Mouse (Mus musculus): Measurements from ENCODE around the gene Mllt3. TPM values are rescaled to one million over a fixed set of nuclear protein-coding genes. Genes with fewer than 3 reads are reported as not detected.
A peak's percentile ranks its signal among the peaks of the same experiment; 100 is the strongest.

The Mllt3 gene
- polyA plus RNA-seq, 1 experiment from 2014 or later: 34.8 TPM

DNA sequence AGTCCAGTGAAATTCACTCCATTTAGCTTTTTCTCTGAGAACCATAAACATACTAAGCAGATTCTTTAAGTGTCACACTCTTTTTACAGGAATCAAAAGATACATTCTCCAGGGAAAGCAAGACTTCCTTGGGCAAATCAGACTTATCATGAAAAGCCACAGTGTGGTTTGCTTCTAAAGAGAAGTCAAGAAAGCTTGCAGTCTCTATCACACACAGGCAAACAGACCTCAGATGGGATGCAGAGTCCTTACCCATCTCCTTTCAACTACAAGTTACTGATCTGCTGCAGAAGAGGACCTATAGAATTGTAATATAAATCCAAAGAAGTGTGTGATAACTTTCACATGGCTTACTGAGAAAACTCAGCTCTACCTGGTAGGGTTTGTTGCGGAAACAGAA, 175.2 kb downstream of the Mllt3 start:
- Histone ChIP-seq H3K27me3 (ENCODE audit: insufficient read depth, low read length) (no peaks in the 10 kb centered on the region), H3K4me1 (ENCODE audit: insufficient read depth) (peaks cover 4% of the 10 kb centered on the region; the same call in 1 of the 2 replicates), H3K9me3 (ENCODE audit: low read length) (no peaks in the 10 kb centered on the region), H3K27ac (ENCODE audit: low read depth) (no peak overlapping the region), H3K4me3 (ENCODE audit: low read depth, low read length) (no peak overlapping the region), H3K4me2 (ENCODE audit: low read depth, low read length) (no peak overlapping the region), H3K9ac (replicated peaks) (no peak overlapping the region), H3K36me3 (replicated peaks; ENCODE audit: insufficient read depth, low read length) (no peaks in the 10 kb centered on the region)
- TF ChIP-seq EP300 (IDR thresholded peaks at IDR 0.05; ENCODE audit: low read depth) (no peak), CTCF (IDR thresholded peaks at IDR 0.05; ENCODE audit: low read depth) (no peak)
- no peak for DNase-seq
- ATAC-seq: no peak
- WGBS (ENCODE audit: insufficient replicate concordance): 97% methylated on average over 1 of the region's 1 CpGs

DNA sequence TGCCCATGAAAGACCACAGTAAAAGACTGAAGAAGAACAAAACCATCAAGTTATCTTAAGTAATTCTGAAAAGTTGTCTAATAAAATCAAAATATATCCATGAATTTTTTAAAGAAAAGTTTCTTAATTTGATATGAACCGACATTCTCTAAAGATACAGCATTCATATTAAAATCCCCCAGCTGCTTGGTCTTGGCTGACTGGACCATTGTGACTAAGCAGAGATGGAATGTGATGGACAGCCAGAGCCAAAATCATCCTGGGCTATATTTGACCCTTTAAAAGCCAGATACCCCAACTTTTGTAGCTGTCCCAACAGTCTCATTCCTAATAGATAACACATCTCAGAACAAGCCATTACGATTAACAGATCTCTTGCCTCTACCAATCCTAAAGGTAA, 180.7 kb downstream of the Mllt3 start:
- ATAC-seq (no peak), DNase-seq (no peak)
- Histone ChIP-seq H3K4me1 (ENCODE audit: insufficient read depth) (no peaks in the 10 kb centered on the region), H3K9me3 (ENCODE audit: low read length) (no peaks in the 10 kb centered on the region), H3K4me2 (ENCODE audit: low read depth, low read length) (no peak overlapping the region), H3K27me3 (ENCODE audit: insufficient read depth, low read length) (no peaks in the 10 kb centered on the region), H3K9ac (replicated peaks) (no peak overlapping the region), H3K27ac (ENCODE audit: low read depth) (no peak overlapping the region), H3K36me3 (replicated peaks; ENCODE audit: insufficient read depth, low read length) (no peaks in the 10 kb centered on the region), H3K4me3 (ENCODE audit: low read depth, low read length) (no peak overlapping the region)
- WGBS (ENCODE audit: insufficient replicate concordance): 85% methylated on average over 2 of the region's 2 CpGs
- TF ChIP-seq EP300 (IDR thresholded peaks at IDR 0.05; ENCODE audit: low read depth) (no peak), CTCF (IDR thresholded peaks at IDR 0.05; ENCODE audit: low read depth) (no peak)

DNA sequence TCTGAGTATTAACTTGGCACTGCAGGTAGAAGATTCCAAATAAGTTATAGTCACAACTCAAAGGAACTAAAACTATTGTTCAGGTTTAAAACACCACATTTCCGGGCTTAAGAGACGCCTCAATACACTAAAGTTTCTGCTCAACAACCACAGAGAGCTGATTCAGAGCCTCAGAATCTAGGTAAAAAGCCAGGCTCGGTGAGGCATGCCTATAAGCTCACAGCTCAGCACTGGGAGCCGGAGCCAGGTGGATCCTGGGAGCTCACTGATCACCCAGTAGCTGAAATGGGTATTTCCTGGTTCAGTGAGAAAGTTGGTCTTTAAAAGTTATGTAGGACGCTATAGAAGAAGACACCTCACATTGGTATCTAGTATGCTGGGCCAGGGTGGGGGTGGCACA, 183.1 kb downstream of the Mllt3 start:
- H3K27me3 ChIP-seq (ENCODE audit: insufficient read depth, low read length): no peaks in the 10 kb centered on the region
- no peak for TF ChIP-seq EP300 (IDR thresholded peaks at IDR 0.05; ENCODE audit: low read depth)
- no peak for TF ChIP-seq CTCF (IDR thresholded peaks at IDR 0.05; ENCODE audit: low read depth)
- H3K36me3 ChIP-seq (replicated peaks; ENCODE audit: insufficient read depth, low read length): no peaks in the 10 kb centered on the region
- H3K4me1 ChIP-seq (ENCODE audit: insufficient read depth): no peaks in the 10 kb centered on the region
- H3K27ac ChIP-seq (ENCODE audit: low read depth): no peak overlapping the region
- no peak overlapping the region for H3K9ac ChIP-seq (replicated peaks)
- no peak for ATAC-seq
- 88% methylated on average over 5 of the region's 5 CpGs for WGBS (ENCODE audit: insufficient replicate concordance)
- DNase-seq: no peak
- H3K4me2 ChIP-seq (ENCODE audit: low read depth, low read length): no peak overlapping the region
- no peak overlapping the region for H3K4me3 ChIP-seq (ENCODE audit: low read depth, low read length)
- H3K9me3 ChIP-seq (ENCODE audit: low read length): no peaks in the 10 kb centered on the region

GRCm38 (mm10) chr4:87844668-87845210, 188.4 kb downstream of the Mllt3 start:
- TF ChIP-seq CTCF (IDR thresholded peaks at IDR 0.05; ENCODE audit: low read depth) (no peak), EP300 (IDR thresholded peaks at IDR 0.05; ENCODE audit: low read depth) (no peak)
- Histone ChIP-seq H3K4me2 (ENCODE audit: low read depth, low read length) (no peak overlapping the region), H3K36me3 (replicated peaks; ENCODE audit: insufficient read depth, low read length) (0 out of 2 replicates have a peak, but pooled peaks cover 6% of the 10 kb centered on the region), H3K9ac (replicated peaks) (no peak overlapping the region), H3K4me1 (ENCODE audit: insufficient read depth) (no peaks in the 10 kb centered on the region), H3K27me3 (ENCODE audit: insufficient read depth, low read length) (no peaks in the 10 kb centered on the region), H3K4me3 (ENCODE audit: low read depth, low read length) (no peak overlapping the region), H3K27ac (ENCODE audit: low read depth) (no peak overlapping the region), H3K9me3 (ENCODE audit: low read length) (no peaks in the 10 kb centered on the region)
- DNase-seq (no peak), ATAC-seq (no peak)
- 71% methylated on average over 6 of the region's 6 CpGs for whole genome bisulfite sequencing (ENCODE audit: insufficient replicate concordance)

DNA sequence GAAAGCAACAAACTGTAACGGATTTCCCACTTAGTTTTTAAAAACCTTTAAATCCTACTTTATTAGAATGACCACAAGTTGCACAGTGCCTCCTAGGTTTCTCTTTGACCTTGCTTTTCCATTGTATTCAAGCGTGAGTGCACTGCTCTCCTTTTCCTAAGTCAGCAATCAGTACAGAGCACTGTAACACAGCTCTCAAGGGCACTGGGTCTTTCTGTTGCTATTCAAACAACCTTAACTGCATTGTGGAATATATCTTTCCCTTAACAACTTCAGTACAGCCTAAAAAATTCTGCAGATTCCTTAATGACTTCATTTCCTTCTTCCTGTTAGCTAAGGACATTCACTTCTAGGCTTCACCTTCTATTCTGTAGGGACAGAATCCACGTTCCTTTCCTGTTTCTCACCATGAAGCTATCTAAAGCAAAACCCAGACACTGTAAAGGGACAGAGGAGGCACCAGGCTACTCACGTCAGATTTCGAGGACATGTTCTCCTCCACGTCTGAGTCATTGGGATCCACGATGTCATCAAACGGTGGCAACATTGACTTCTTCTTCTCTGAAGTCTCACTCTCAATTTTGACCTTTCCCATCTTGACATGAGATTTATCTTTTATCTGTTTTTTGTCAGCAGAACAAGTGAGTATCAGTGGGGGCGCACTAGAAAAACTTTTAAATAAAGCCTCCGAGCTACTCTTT, 192.8 kb downstream of the Mllt3 start:
- H3K4me2 ChIP-seq (ENCODE audit: low read depth, low read length): no peak overlapping the region
- no peaks in the 10 kb centered on the region for H3K9me3 ChIP-seq (ENCODE audit: low read length)
- no peaks in the 10 kb centered on the region for H3K27me3 ChIP-seq (ENCODE audit: insufficient read depth, low read length)
- H3K4me1 ChIP-seq (ENCODE audit: insufficient read depth): peaks cover 5% of the 10 kb centered on the region
- H3K4me3 ChIP-seq (ENCODE audit: low read depth, low read length): no peak overlapping the region
- 0 out of 2 replicates have a peak, but pooled peaks cover 6% of the 10 kb centered on the region for H3K36me3 ChIP-seq (replicated peaks; ENCODE audit: insufficient read depth, low read length)
- no peak overlapping the region for H3K9ac ChIP-seq (replicated peaks)
- no peak for ATAC-seq
- no peak for TF ChIP-seq EP300 (IDR thresholded peaks at IDR 0.05; ENCODE audit: low read depth)
- no peak for TF ChIP-seq CTCF (IDR thresholded peaks at IDR 0.05; ENCODE audit: low read depth)
- H3K27ac ChIP-seq (ENCODE audit: low read depth): peak overlapping the region; percentile 16; the same call in 1 of the 2 replicates
- DNase-seq: no peak
- WGBS (ENCODE audit: insufficient replicate concordance): 76% methylated on average over 10 of the region's 10 CpGs

DNA sequence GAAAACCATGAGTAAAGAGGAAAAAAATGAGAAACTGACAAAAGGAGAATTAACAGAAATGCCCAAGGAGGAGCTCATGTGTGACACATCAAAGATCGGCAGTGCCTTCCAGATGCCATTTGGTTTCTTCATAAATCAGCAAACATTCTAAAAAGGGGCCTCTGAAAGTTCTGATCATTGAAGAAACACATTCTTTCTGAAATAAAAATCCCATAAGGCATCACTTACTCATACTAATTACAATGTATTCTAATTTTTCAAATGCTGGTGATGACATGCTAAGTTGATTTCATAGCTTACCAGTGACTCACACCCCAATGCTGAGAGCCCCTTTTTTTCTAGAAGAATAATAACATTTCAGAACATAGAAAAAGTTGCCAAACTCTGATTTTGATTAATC, 194.4 kb downstream of the Mllt3 start:
- 0 out of 2 replicates have a peak, but pooled peaks cover 6% of the 10 kb centered on the region for H3K36me3 ChIP-seq (replicated peaks; ENCODE audit: insufficient read depth, low read length)
- H3K4me2 ChIP-seq (ENCODE audit: low read depth, low read length): no peak overlapping the region
- DNase-seq (no peak), ATAC-seq (no peak)
- TF ChIP-seq CTCF (IDR thresholded peaks at IDR 0.05; ENCODE audit: low read depth): no peak
- TF ChIP-seq EP300 (IDR thresholded peaks at IDR 0.05; ENCODE audit: low read depth): no peak
- no peak overlapping the region for H3K27ac ChIP-seq (ENCODE audit: low read depth)
- WGBS (ENCODE audit: insufficient replicate concordance): 98% methylated on average over 1 of the region's 1 CpGs
- no peaks in the 10 kb centered on the region for H3K27me3 ChIP-seq (ENCODE audit: insufficient read depth, low read length)
- H3K9me3 ChIP-seq (ENCODE audit: low read length): no peaks in the 10 kb centered on the region
- peaks cover 5% of the 10 kb centered on the region for H3K4me1 ChIP-seq (ENCODE audit: insufficient read depth)
- H3K4me3 ChIP-seq (ENCODE audit: low read depth, low read length): no peak overlapping the region
- H3K9ac ChIP-seq (replicated peaks): no peak overlapping the region
